Mouse (Mus musculus) ZHBTc4 (cell line): ENCODE results near the gene Ppa2.

Experiments used
- DNase-seq: peaks from one replicate; pipeline ENCODE4 v3.0.0-alpha.2; 2011; ENCODE audit warnings: low read depth, low spot score

Gene Ppa2

GRCm38 (mm10) chr3:133331184-133331866 lies 21.4 kb downstream of the Ppa2 start:
- no peak for DNase-seq

- no peak for DNase-seq
Measured at GRCm38 (mm10) chr3:133332280-133332679, 22.4 kb downstream of the Ppa2 start.

GRCm38 (mm10) chr3:133333267-133334170 lies 23.6 kb downstream of the Ppa2 start:
- DNase-seq: no peak

GRCm38 (mm10) chr3:133334691-133335090 lies 24.8 kb downstream of the Ppa2 start:
- DNase-seq: no peak

- no peak for DNase-seq
Measured at GRCm38 (mm10) chr3:133335166-133335565, 25.3 kb downstream of the Ppa2 start.

GRCm38 (mm10) chr3:133336400-133336799 lies 26.5 kb downstream of the Ppa2 start:
- DNase-seq: peak; percentile 53

- DNase-seq: no peak
Measured at GRCm38 (mm10) chr3:133338851-133339356, 29.0 kb downstream of the Ppa2 start.

GRCm38 (mm10) chr3:133339411-133339823 lies 29.5 kb downstream of the Ppa2 start:
- peak; percentile 79 for DNase-seq

- no peak for DNase-seq
Measured at GRCm38 (mm10) chr3:133341106-133341505, 31.2 kb downstream of the Ppa2 start.

GRCm38 (mm10) chr3:133347535-133347934 lies 37.6 kb downstream of the Ppa2 start:
- no peak for DNase-seq

GRCm38 (mm10) chr3:133348847-133349246 lies 38.9 kb downstream of the Ppa2 start:
- no peak for DNase-seq

- peak; percentile 62 for DNase-seq
Measured at GRCm38 (mm10) chr3:133357426-133357974, 47.6 kb downstream of the Ppa2 start.

GRCm38 (mm10) chr3:133357977-133358376 lies 48.1 kb downstream of the Ppa2 start:
- no peak for DNase-seq

GRCm38 (mm10) chr3:133361406-133361805 lies 51.5 kb downstream of the Ppa2 start:
- no peak for DNase-seq

GRCm38 (mm10) chr3:133364138-133364537 lies 54.2 kb downstream of the Ppa2 start:
- no peak for DNase-seq

GRCm38 (mm10) chr3:133366096-133366495 lies 56.2 kb downstream of the Ppa2 start:
- DNase-seq: peak; percentile 67

- peak; percentile 33 for DNase-seq
Measured at GRCm38 (mm10) chr3:133378174-133378573, 68.3 kb downstream of the Ppa2 start.

- no peak for DNase-seq
Measured at GRCm38 (mm10) chr3:133379997-133380396, 70.1 kb downstream of the Ppa2 start.

GRCm38 (mm10) chr3:133381519-133381918 lies 71.6 kb downstream of the Ppa2 start:
- no peak for DNase-seq

GRCm38 (mm10) chr3:133382147-133382546 lies 72.2 kb downstream of the Ppa2 start:
- no peak for DNase-seq

- no peak for DNase-seq
Measured at GRCm38 (mm10) chr3:133384164-133384708, 74.3 kb downstream of the Ppa2 start.

GRCm38 (mm10) chr3:133387283-133387682 lies 77.4 kb downstream of the Ppa2 start:
- no peak for DNase-seq
